Mouse (Mus musculus): ENCODE data around the gene Hdgf.

Hdgf gene

GRCm38 (mm10) chr3:87945781-87946540, 39.8 kb downstream of the Hdgf start:
- peak; percentile 71 for DNase-seq (ENCODE audit: low spot score)

- peak; percentile 59 for DNase-seq (ENCODE audit: low spot score)
These were observed 40.4 kb downstream of the Hdgf start for GRCm38 (mm10) chr3:87946541-87946860.

- peak; percentile 70 for DNase-seq (ENCODE audit: low spot score)
These were observed 41.1 kb downstream of the Hdgf start for GRCm38 (mm10) chr3:87947056-87947810.

GRCm38 (mm10) chr3:87947811-87948199, 41.7 kb downstream of the Hdgf start:
- DNase-seq (ENCODE audit: low spot score), result peak; percentile 97

GRCm38 (mm10) chr3:87948378-87949265, 42.5 kb downstream of the Hdgf start, which contains the start of gene Crabp2:
Crabp2 (plus strand) TSS chr3:87948666.
- peak; percentile 85 for DNase-seq (ENCODE audit: low spot score)

- peak; percentile 74 for DNase-seq (ENCODE audit: low spot score)
These were observed 43.3 kb downstream of the Hdgf start for GRCm38 (mm10) chr3:87949266-87949954.

- peak; percentile 76 for DNase-seq (ENCODE audit: low spot score)
These were observed 43.9 kb downstream of the Hdgf start for GRCm38 (mm10) chr3:87949955-87950515.

- no peak for DNase-seq (ENCODE audit: low spot score)
These were observed 45.8 kb downstream of the Hdgf start for GRCm38 (mm10) chr3:87951946-87952345.

- peak; percentile 72 for DNase-seq (ENCODE audit: low spot score)
These were observed 46.3 kb downstream of the Hdgf start for GRCm38 (mm10) chr3:87952440-87952839.

- DNase-seq (ENCODE audit: low spot score), result peak; percentile 76
These were observed 51.9 kb downstream of the Hdgf start for GRCm38 (mm10) chr3:87958056-87958455.

GRCm38 (mm10) chr3:87958476-87958875, 52.4 kb downstream of the Hdgf start:
- no peak for DNase-seq (ENCODE audit: low spot score)

GRCm38 (mm10) chr3:87958967-87959366, 52.8 kb downstream of the Hdgf start:
- peak; percentile 79 for DNase-seq (ENCODE audit: low spot score)

GRCm38 (mm10) chr3:87959371-87959770, 53.2 kb downstream of the Hdgf start:
- no peak for DNase-seq (ENCODE audit: low spot score)

GRCm38 (mm10) chr3:87960191-87960585, 54.1 kb downstream of the Hdgf start:
- no peak for DNase-seq (ENCODE audit: low spot score)

GRCm38 (mm10) chr3:87960586-87961191, 54.6 kb downstream of the Hdgf start:
- DNase-seq (ENCODE audit: low spot score), result peak; percentile 99

All from embryo, embryonic 10.5 days (tissue).